Mouse (Mus musculus) hindbrain, embryonic 13.5 days (tissue): ENCODE measurements at regions not wholly inside any gene's neighbourhood (a gene's known extent, or its start where the extent isn't known, plus 50 kb on each side); places are given as distances from the start of the nearest gene placed in this dataset.

Experiments
- ATAC-seq: fragments of 200-750 bp; cut with Nextera tagmentation; 2 replicates; pipeline ENCODE4 v1.8.0; 2017; ENCODE audit warnings: moderate TSS enrichment; ENCODE audit not compliant: low FRiP score
- H3K27ac ChIP-seq: fragments of 300-500 bp; sonication (generic); 2 replicates; pipeline ENCODE4 v1.5.1; 2015; ENCODE audit warnings: inconsistent platforms, mild to moderate bottlenecking, moderate library complexity
- H3K27me3 ChIP-seq: fragments of 300-500 bp; sonication (generic); 2 replicates; pipeline ENCODE4 v1.6.1; 2015; ENCODE audit warnings: mild to moderate bottlenecking, inconsistent platforms
- H3K36me3 ChIP-seq: fragments of 300-500 bp; sonication (generic); 2 replicates; pipeline ENCODE4 v1.6.1; 2015; ENCODE audit warnings: mild to moderate bottlenecking, inconsistent platforms
- H3K4me1 ChIP-seq: fragments of 300-500 bp; sonication (generic); replicated peaks from 2 replicates; pipeline ENCODE4 v1.6.1; 2015; ENCODE audit warnings: inconsistent platforms
- H3K4me2 ChIP-seq: fragments of 300-500 bp; sonication (generic); 2 replicates; pipeline ENCODE4 v1.6.1; 2015; ENCODE audit warnings: inconsistent platforms, mild to moderate bottlenecking, moderate library complexity
- H3K4me3 ChIP-seq: fragments of 300-500 bp; sonication (generic); 2 replicates; pipeline ENCODE4 v1.5.1; 2015; ENCODE audit warnings: mild to moderate bottlenecking, inconsistent platforms
- H3K9ac ChIP-seq: fragments of 300-500 bp; sonication (generic); 2 replicates; pipeline ENCODE4 v1.6.1; 2015; ENCODE audit warnings: mild to moderate bottlenecking, inconsistent platforms
- H3K9me3 ChIP-seq: fragments of 300-500 bp; sonication (generic); 2 replicates; pipeline ENCODE4 v1.6.1; 2016; ENCODE audit warnings: inconsistent platforms
- WGBS: fragments of 180-500 bp; shearing (Covaris S2); methylation state at CpG from one replicate; pipeline ENCODE4 v1.1.7; 2015; 5-methylcytosine and 5-hydroxymethylcytosine counted together

- no peaks in the 10 kb centered on the region for H3K9me3 ChIP-seq
- no peak overlapping the region for H3K4me3 ChIP-seq
- WGBS = 81% methylated on average over 3 of the region's 3 CpGs
- no peak overlapping the region for H3K9ac ChIP-seq
- ATAC-seq = no peak
- H3K27ac ChIP-seq = no peak overlapping the region
- H3K4me1 ChIP-seq = no peaks in the 10 kb centered on the region; the same call in 1 of the 2 replicates
- no peaks in the 10 kb centered on the region for H3K36me3 ChIP-seq
- H3K4me2 ChIP-seq = no peak overlapping the region
- H3K27me3 ChIP-seq = no peaks in the 10 kb centered on the region
Observed at GRCm38 (mm10) chr4:131324486-131324885, 380.3 kb downstream of the Matn1 start.

GRCm38 (mm10) chr4:131325200-131325599 is 381.0 kb downstream of the Matn1 start:
- Histone ChIP-seq H3K4me1 (no peaks in the 10 kb centered on the region; the same call in 1 of the 2 replicates), H3K9me3 (no peaks in the 10 kb centered on the region), H3K4me2 (no peak overlapping the region), H3K4me3 (no peak overlapping the region), H3K27me3 (no peaks in the 10 kb centered on the region), H3K27ac (no peak overlapping the region), H3K9ac (no peak overlapping the region), H3K36me3 (no peaks in the 10 kb centered on the region)
- WGBS = 90% methylated on average over 11 of the region's 11 CpGs
- no peak for ATAC-seq

GRCm38 (mm10) chr4:131325609-131326008 is 381.4 kb downstream of the Matn1 start:
- WGBS = 90% methylated on average over 3 of the region's 3 CpGs
- Histone ChIP-seq H3K9me3 (no peaks in the 10 kb centered on the region), H3K36me3 (no peaks in the 10 kb centered on the region), H3K4me1 (no peaks in the 10 kb centered on the region; the same call in 1 of the 2 replicates), H3K9ac (no peak overlapping the region), H3K27ac (no peak overlapping the region), H3K27me3 (no peaks in the 10 kb centered on the region), H3K4me3 (no peak overlapping the region), H3K4me2 (no peak overlapping the region)
- ATAC-seq = no peak

GRCm38 (mm10) chr4:131329398-131329797 is 385.2 kb downstream of the Matn1 start:
- Histone ChIP-seq H3K9me3 (no peaks in the 10 kb centered on the region), H3K9ac (no peak overlapping the region), H3K4me2 (no peak overlapping the region), H3K4me1 (no peaks in the 10 kb centered on the region; the same call in 1 of the 2 replicates), H3K4me3 (no peak overlapping the region), H3K27ac (no peak overlapping the region), H3K36me3 (no peaks in the 10 kb centered on the region), H3K27me3 (no peaks in the 10 kb centered on the region)
- ATAC-seq = no peak
- WGBS = 54% methylated on average over 5 of the region's 5 CpGs

GRCm38 (mm10) chr4:131331646-131332045 is 387.5 kb downstream of the Matn1 start:
- H3K9me3 ChIP-seq = no peaks in the 10 kb centered on the region
- no peak overlapping the region for H3K27ac ChIP-seq
- H3K9ac ChIP-seq = no peak overlapping the region
- H3K4me1 ChIP-seq = no peaks in the 10 kb centered on the region; the same call in 1 of the 2 replicates
- H3K36me3 ChIP-seq = no peaks in the 10 kb centered on the region
- no peaks in the 10 kb centered on the region for H3K27me3 ChIP-seq
- H3K4me3 ChIP-seq = no peak overlapping the region
- ATAC-seq = no peak
- H3K4me2 ChIP-seq = no peak overlapping the region
- WGBS = 90% methylated on average over 4 of the region's 4 CpGs

- Histone ChIP-seq H3K4me1 (peaks cover 11% of the 10 kb centered on the region), H3K4me3 (no peak overlapping the region), H3K9me3 (no peaks in the 10 kb centered on the region), H3K36me3 (no peaks in the 10 kb centered on the region), H3K27ac (no peak overlapping the region), H3K27me3 (no peaks in the 10 kb centered on the region), H3K9ac (no peak overlapping the region), H3K4me2 (no peak overlapping the region)
- WGBS = 84% methylated on average over 3 of the region's 3 CpGs
- ATAC-seq = no peak
Observed at GRCm38 (mm10) chr4:131336801-131337200, 392.6 kb downstream of the Matn1 start.

- no peak overlapping the region for H3K9ac ChIP-seq
- H3K4me1 ChIP-seq = peaks cover 14% of the 10 kb centered on the region
- H3K4me2 ChIP-seq = no peak overlapping the region
- 28% methylated on average over 9 of the region's 9 CpGs for WGBS
- no peaks in the 10 kb centered on the region for H3K9me3 ChIP-seq
- no peaks in the 10 kb centered on the region for H3K36me3 ChIP-seq
- no peak overlapping the region for H3K4me3 ChIP-seq
- 0 out of 2 replicates have a peak, but pooled peaks cover 3% of the 10 kb centered on the region for H3K27me3 ChIP-seq
- H3K27ac ChIP-seq = peak overlapping the region; percentile 40; the same call in 1 of the 2 replicates
- ATAC-seq = 0 out of 2 replicates have a peak, but pooled peaks have one; percentile 28
Observed at GRCm38 (mm10) chr4:131340993-131341695, 397.0 kb downstream of the Matn1 start.

GRCm38 (mm10) chr4:131346727-131347126 is 402.5 kb downstream of the Matn1 start:
- peaks cover 11% of the 10 kb centered on the region for H3K4me1 ChIP-seq
- no peak overlapping the region for H3K27ac ChIP-seq
- 0 out of 2 replicates have a peak, but pooled peaks cover 6% of the 10 kb centered on the region for H3K27me3 ChIP-seq
- WGBS = 79% methylated on average over 3 of the region's 3 CpGs
- no peaks in the 10 kb centered on the region for H3K36me3 ChIP-seq
- no peak for ATAC-seq
- H3K9ac ChIP-seq = no peak overlapping the region
- no peaks in the 10 kb centered on the region for H3K9me3 ChIP-seq
- H3K4me3 ChIP-seq = no peak overlapping the region
- no peak overlapping the region for H3K4me2 ChIP-seq

GRCm38 (mm10) chr4:131350268-131350667 is 406.1 kb downstream of the Matn1 start:
- Histone ChIP-seq H3K4me1 (peaks cover 7% of the 10 kb centered on the region), H3K9me3 (no peaks in the 10 kb centered on the region), H3K27ac (no peak overlapping the region), H3K36me3 (no peaks in the 10 kb centered on the region), H3K4me3 (no peak overlapping the region), H3K9ac (no peak overlapping the region), H3K4me2 (no peak overlapping the region), H3K27me3 (0 out of 2 replicates have a peak, but pooled peaks cover 3% of the 10 kb centered on the region)
- ATAC-seq = no peak
- WGBS = 56% methylated on average over 7 of the region's 7 CpGs

GRCm38 (mm10) chr4:131354908-131355307 is 410.7 kb downstream of the Matn1 start:
- WGBS = 93% methylated on average over 3 of the region's 3 CpGs
- no peak overlapping the region for H3K4me3 ChIP-seq
- H3K27me3 ChIP-seq = no peaks in the 10 kb centered on the region
- H3K9ac ChIP-seq = no peak overlapping the region
- peaks cover 7% of the 10 kb centered on the region for H3K4me1 ChIP-seq
- no peaks in the 10 kb centered on the region for H3K36me3 ChIP-seq
- no peak overlapping the region for H3K27ac ChIP-seq
- no peak overlapping the region for H3K4me2 ChIP-seq
- H3K9me3 ChIP-seq = no peaks in the 10 kb centered on the region
- no peak for ATAC-seq

GRCm38 (mm10) chr4:131355526-131355991 is 411.4 kb downstream of the Matn1 start:
- H3K4me1 ChIP-seq = 0 out of 2 replicates have a peak, but pooled peaks cover 1% of the 10 kb centered on the region
- no peak overlapping the region for H3K4me3 ChIP-seq
- H3K27me3 ChIP-seq = no peaks in the 10 kb centered on the region
- H3K9ac ChIP-seq = no peak overlapping the region
- 95% methylated on average over 12 of the region's 12 CpGs for WGBS
- no peaks in the 10 kb centered on the region for H3K9me3 ChIP-seq
- ATAC-seq = no peak
- H3K36me3 ChIP-seq = no peaks in the 10 kb centered on the region
- H3K27ac ChIP-seq = no peak overlapping the region
- no peak overlapping the region for H3K4me2 ChIP-seq

- no peak overlapping the region for H3K9ac ChIP-seq
- H3K9me3 ChIP-seq = no peaks in the 10 kb centered on the region
- ATAC-seq = no peak
- H3K27me3 ChIP-seq = no peaks in the 10 kb centered on the region
- no peaks in the 10 kb centered on the region for H3K4me1 ChIP-seq
- H3K36me3 ChIP-seq = no peaks in the 10 kb centered on the region
- WGBS = 79% methylated on average over 12 of the region's 12 CpGs
- H3K27ac ChIP-seq = no peak overlapping the region; the same call in 1 of the 2 replicates
- H3K4me2 ChIP-seq = no peak overlapping the region
- H3K4me3 ChIP-seq = no peak overlapping the region
Observed at GRCm38 (mm10) chr4:131356316-131356715, 412.1 kb downstream of the Matn1 start.

- no peaks in the 10 kb centered on the region for H3K9me3 ChIP-seq
- no peak overlapping the region for H3K9ac ChIP-seq
- H3K36me3 ChIP-seq = no peaks in the 10 kb centered on the region
- peaks cover 18% of the 10 kb centered on the region; the same call in 1 of the 2 replicates for H3K27me3 ChIP-seq
- WGBS = 63% methylated on average over 1 of the region's 1 CpGs
- H3K27ac ChIP-seq = no peak overlapping the region
- no peak overlapping the region for H3K4me3 ChIP-seq
- H3K4me2 ChIP-seq = no peak overlapping the region
- H3K4me1 ChIP-seq = peaks cover 8% of the 10 kb centered on the region; the same call in 1 of the 2 replicates
- ATAC-seq = no peak
Observed at GRCm38 (mm10) chr4:131363030-131363429, 418.8 kb downstream of the Matn1 start.
